Mouse (Mus musculus) brown adipose tissue, adult 24 weeks (tissue): ENCODE measurements around the gene Eogt. TPM values are rescaled to one million over a fixed set of nuclear protein-coding genes. Genes with fewer than 3 reads are reported as not detected.

Experiments
- H3K27ac ChIP-seq: fragments of 200-500 bp; replicated peaks from 2 replicates; pipeline ENCODE4 v1.5.1; 2012; ENCODE audit warnings: low read depth, mild to moderate bottlenecking, low read length
- H3K4me1 ChIP-seq: fragments of 200-500 bp; 2 replicates; pipeline ENCODE4 v1.6.1; 2012; ENCODE audit warnings: low read length, mixed read lengths; ENCODE audit not compliant: control insufficient read depth, insufficient read depth, insufficient read length
- H3K4me3 ChIP-seq: fragments of 200-500 bp; 2 replicates; pipeline ENCODE4 v1.5.1; 2012; ENCODE audit warnings: low read depth, mild to moderate bottlenecking, low read length, moderate library complexity; ENCODE audit not compliant: insufficient read depth
- polyA plus RNA-seq: library from polyadenylated mRNA; stranded (reverse); fragments of >200 nt; gene quantifications from 2 replicates; pipeline ENCODE4 v1.2.4, GENCODE M21; 2012; ENCODE audit not compliant: missing spikeins, insufficient read depth, insufficient read length

Eogt gene
- polyA plus RNA-seq: 5.2 and 6.3 TPM in 2 replicates

GRCm38 (mm10) chr6:97148383-97149251, at the start of gene Eogt:
Eogt (minus strand) TSS chr6:97149182.
- Histone ChIP-seq H3K4me3 (peak within 1 kb of the TSS; percentile 81), H3K4me1 (peaks cover 5% of the 10 kb centered on the region), H3K27ac (peak within 1 kb of the TSS; percentile 67)

- peak overlapping the region; percentile 90 for H3K27ac ChIP-seq
- peak overlapping the region; percentile 92 for H3K4me3 ChIP-seq
- H3K4me1 ChIP-seq: no peaks in the 10 kb centered on the region; the same call in 1 of the 2 replicates
These were observed 30.4 kb upstream of the Eogt start for GRCm38 (mm10) chr6:97179367-97179828.

GRCm38 (mm10) chr6:97178491-97179366, 29.7 kb upstream of the Eogt start, which contains the start of gene Tmf1:
Tmf1 (minus strand) TSS chr6:97179122.
- Histone ChIP-seq H3K4me3 (peak within 1 kb of the TSS; percentile 92), H3K27ac (peak within 1 kb of the TSS; percentile 90), H3K4me1 (no peaks in the 10 kb centered on the region; the same call in 1 of the 2 replicates)

DNA sequence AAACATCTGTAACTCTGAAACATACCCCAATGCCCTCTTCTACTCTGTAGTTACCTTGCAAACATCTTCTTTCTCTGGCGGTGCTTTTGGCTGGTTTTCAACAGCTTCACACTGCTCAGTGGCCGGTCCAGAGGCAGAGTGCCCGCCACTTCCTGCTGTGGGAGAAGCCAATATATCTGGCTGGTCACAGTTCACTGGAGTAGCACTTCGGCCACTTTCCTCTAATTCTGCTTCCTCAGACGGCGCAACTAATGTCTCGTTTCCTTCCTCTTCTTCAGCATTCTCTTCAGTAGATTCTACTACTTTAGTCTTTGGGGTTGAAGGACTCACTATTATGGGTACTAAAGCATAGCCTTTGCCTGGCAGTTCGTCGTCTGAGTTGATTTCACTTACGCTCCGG, 26.7 kb upstream of the Eogt start:
- Histone ChIP-seq H3K4me3 (no peak overlapping the region), H3K4me1 (no peaks in the 10 kb centered on the region; the same call in 1 of the 2 replicates), H3K27ac (no peak overlapping the region)

- no peak overlapping the region for H3K27ac ChIP-seq
These were observed 1.2 kb upstream of the Eogt start for GRCm38 (mm10) chr6:97150156-97150555.

GRCm38 (mm10) chr6:97149721-97150120, 739 bp upstream of the Eogt start:
- no peak overlapping the region for H3K4me3 ChIP-seq
- no peak overlapping the region for H3K27ac ChIP-seq
- H3K4me1 ChIP-seq: peaks cover 5% of the 10 kb centered on the region

More at GRCm38 (mm10) chr6:97150156-97150555, 1.2 kb upstream of the Eogt start:
- Histone ChIP-seq H3K4me1 (peaks cover 5% of the 10 kb centered on the region), H3K4me3 (no peak overlapping the region)

DNA sequence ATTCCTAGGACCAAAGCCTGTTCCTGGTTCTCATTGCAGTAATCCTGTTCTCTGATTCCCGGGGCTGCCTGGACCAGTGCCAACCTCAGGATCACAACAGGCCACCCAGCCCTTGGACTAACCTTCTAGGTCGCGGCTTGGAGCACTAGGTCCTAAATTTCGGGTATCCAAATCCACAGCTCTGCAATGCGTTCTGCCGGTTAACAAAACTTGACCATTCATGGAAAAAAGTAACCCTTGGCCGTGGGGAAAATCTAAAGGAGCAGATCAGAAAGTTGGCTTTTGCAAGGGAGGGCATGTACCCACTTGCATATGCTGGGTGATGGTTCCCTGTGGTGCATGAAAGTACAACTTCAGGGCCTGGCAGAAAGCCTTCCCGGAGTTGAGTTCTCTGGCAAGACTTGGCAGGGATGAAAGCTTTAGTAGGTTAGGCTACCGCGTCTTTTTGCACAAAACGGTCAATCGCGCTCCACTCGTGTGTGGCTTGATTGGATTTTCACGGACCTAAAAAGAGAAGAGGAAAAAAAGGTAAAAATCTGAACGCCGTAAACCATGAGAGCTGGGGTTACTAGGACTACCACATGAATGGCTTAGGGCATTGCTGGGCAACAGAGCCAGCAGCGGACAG, 1.1 kb downstream of the Eogt start:
- Histone ChIP-seq H3K4me3 (peak overlapping the region; percentile 81), H3K27ac (peak overlapping the region; percentile 67), H3K4me1 (peaks cover 5% of the 10 kb centered on the region)

GRCm38 (mm10) chr6:97145156-97145555, 3.8 kb downstream of the Eogt start:
- no peak overlapping the region for H3K4me3 ChIP-seq
- peaks cover 5% of the 10 kb centered on the region for H3K4me1 ChIP-seq
- H3K27ac ChIP-seq: no peak overlapping the region

DNA sequence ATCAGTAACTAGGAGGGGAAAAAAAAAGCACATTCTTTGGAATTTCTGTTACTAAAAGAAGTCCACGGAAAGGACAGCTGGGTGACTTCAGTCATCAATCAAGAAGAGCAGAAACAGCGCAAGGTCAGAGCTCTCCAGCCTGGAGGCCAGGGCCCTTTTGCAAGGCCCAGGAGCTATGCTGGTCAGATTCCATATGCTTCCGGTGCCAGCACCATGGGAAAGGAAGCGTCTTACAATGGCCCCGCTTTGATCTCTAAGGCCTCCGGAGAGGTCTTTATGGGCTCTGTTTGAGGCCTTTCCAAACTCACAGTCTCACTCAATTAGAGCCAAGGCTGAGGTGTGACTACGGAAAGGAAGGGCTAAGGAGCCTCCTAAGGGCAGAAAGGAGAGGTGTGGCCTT, 4.6 kb downstream of the Eogt start:
- Histone ChIP-seq H3K4me3 (no peak overlapping the region), H3K27ac (0 out of 2 replicates have a peak overlapping the region, but pooled peaks have one; percentile 17)

GRCm38 (mm10) chr6:97142611-97143010, 6.4 kb downstream of the Eogt start:
- peaks cover 2% of the 10 kb centered on the region for H3K4me1 ChIP-seq
- no peak overlapping the region for H3K27ac ChIP-seq
- no peak overlapping the region for H3K4me3 ChIP-seq

More for the DNA sequence above, 4.6 kb downstream of the Eogt start:
- H3K4me1 ChIP-seq: peaks cover 5% of the 10 kb centered on the region

DNA sequence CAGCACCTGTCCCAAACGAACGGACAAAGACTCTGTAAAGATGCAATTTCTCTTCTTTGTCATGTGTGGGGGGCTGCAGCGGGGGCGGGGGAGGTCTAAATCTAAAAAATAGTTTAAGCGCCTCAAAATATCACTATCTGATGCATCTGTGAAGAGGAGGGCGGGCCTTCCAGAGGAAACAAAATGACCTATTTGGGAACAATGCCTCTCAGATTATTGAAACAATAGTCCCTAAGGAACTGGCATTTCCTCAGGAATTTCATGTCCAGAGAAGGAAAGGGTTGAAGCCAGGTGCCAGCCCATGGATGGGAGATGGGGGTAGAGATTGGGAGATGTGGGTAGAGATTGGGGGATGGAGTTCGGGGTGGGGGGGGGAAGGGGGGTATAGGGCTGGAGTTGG, 7.2 kb downstream of the Eogt start:
- no peaks in the 10 kb centered on the region; the same call in 1 of the 2 replicates for H3K4me1 ChIP-seq
- no peak overlapping the region for H3K27ac ChIP-seq
- H3K4me3 ChIP-seq: no peak overlapping the region

- no peak overlapping the region for H3K27ac ChIP-seq
These were observed 16.2 kb downstream of the Eogt start for GRCm38 (mm10) chr6:97132707-97133303.

DNA sequence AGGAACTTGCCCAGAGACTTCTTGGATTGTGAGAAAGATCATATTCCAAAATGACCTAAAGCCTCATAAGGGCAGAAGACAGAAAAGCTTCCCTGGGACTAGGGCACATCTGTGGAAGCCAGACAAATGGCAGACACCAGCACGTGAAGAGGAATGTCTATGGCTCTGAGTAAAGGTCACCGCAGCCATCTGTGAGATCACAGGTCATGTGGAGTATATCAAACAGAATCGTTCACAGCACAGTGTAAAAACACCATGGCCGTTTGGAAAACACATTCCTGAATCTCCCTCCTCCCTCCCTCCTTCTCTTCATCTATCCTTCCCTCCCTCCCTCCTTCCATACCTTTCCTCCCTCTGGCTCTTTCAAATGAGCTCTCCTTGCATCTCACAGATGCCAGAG, 17.2 kb downstream of the Eogt start:
- no peaks in the 10 kb centered on the region for H3K4me1 ChIP-seq
- H3K27ac ChIP-seq: no peak overlapping the region
- no peak overlapping the region for H3K4me3 ChIP-seq

More at GRCm38 (mm10) chr6:97132707-97133303, 16.2 kb downstream of the Eogt start:
- H3K4me3 ChIP-seq: no peak overlapping the region
- H3K4me1 ChIP-seq: no peaks in the 10 kb centered on the region

- Histone ChIP-seq H3K27ac (no peak overlapping the region), H3K4me1 (no peaks in the 10 kb centered on the region), H3K4me3 (no peak overlapping the region)
These were observed 18.0 kb downstream of the Eogt start for GRCm38 (mm10) chr6:97130979-97131378.
